Mouse (Mus musculus): Measurements from ENCODE around the gene Gm28043. TPM values are rescaled to one million over a fixed set of nuclear protein-coding genes. Genes with fewer than 3 reads are reported as not detected.
A peak's percentile ranks its signal among the peaks of the same experiment; 100 is the strongest.

The Gm28043 gene
- polyA plus RNA-seq, 1 experiment from 2014 or later, result 2.3 TPM

DNA sequence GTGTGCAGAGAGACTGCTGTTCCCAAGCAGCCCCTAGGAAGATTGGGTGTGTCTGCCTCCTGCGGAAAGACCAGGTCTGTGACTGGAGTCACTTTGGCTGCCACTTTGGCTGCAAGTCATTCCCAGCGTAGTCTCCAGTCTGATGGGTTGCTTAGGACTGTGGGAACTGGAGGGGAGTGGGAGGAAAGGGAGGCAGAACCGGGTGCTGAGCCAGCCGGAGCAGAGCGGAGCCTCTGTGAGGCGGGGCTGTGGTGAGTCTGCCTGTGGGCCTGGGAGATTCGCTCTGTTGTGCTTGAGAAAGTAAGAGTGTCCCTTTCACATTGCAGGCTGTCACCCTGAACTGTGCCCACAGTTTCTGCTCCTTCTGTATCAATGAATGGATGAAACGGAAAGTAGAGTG lies 20.8 kb downstream of the Gm28043 start:
- Histone ChIP-seq H3K27me3 (ENCODE audit: insufficient read depth, poor library complexity, severe bottlenecking) (no peaks in the 10 kb centered on the region), H3K27ac (no peak overlapping the region), H3K4me3 (no peak overlapping the region), H3K36me3 (peaks cover 94% of the 10 kb centered on the region), H3K4me1 (peaks cover 13% of the 10 kb centered on the region), H3K9me3 (no peaks in the 10 kb centered on the region)
- WGBS, result 88% methylated on average over 8 of the region's 8 CpGs
- DNase-seq (ENCODE audit: low spot score), result no peak

DNA sequence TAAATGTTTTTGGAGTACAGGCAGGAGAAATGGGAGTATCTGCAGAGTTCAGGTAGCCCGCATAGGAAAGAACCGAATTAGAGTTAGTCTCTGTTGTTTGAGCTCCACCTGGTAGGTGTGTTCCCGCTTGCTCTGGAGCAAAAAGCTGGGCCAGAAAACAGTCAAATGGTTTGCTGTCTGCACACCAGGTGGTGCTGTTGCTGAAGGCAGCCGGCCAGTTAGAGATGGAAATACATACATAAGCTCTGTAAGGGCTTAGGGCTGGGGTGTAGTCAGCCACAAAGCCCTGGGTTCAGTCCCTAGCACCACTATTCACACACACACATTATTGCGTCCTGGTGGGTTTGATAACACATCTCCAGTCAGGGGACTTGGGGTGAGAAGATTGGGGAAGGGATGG lies 21.4 kb downstream of the Gm28043 start:
- WGBS, result 66% methylated on average over 5 of the region's 5 CpGs
- DNase-seq (ENCODE audit: low spot score), result no peak

DNA sequence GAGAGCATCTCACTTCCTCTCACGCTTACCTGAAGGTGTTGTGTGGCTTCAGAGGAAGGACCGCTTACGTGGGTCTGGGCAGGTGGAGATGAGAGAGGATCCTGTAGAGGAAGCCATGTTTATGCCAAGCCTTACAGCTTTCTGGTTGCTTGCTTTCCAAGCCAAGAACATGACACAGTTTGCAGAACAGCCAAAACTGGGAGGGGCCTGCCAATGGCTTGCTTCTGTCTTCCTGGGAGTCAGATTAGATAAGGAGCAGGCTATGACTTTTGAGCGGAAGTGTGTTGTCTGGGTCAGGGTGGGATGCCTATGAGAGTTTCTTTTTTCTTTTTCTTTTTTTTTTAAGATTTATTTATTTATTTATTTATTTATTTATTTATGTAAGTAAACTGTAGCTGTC lies 22.7 kb downstream of the Gm28043 start:
- H3K27me3 ChIP-seq (ENCODE audit: insufficient read depth, poor library complexity, severe bottlenecking), result no peaks in the 10 kb centered on the region
- 72% methylated on average over 4 of the region's 4 CpGs for WGBS
- no peak for DNase-seq (ENCODE audit: low spot score)
- H3K36me3 ChIP-seq, result peaks cover 95% of the 10 kb centered on the region
- no peaks in the 10 kb centered on the region for H3K9me3 ChIP-seq
- H3K4me3 ChIP-seq, result no peak overlapping the region
- no peak overlapping the region for H3K27ac ChIP-seq
- peaks cover 13% of the 10 kb centered on the region for H3K4me1 ChIP-seq

More for the DNA sequence above, 21.4 kb downstream of the Gm28043 start:
- H3K27ac ChIP-seq, result no peak overlapping the region
- no peaks in the 10 kb centered on the region for H3K27me3 ChIP-seq (ENCODE audit: insufficient read depth, poor library complexity, severe bottlenecking)
- H3K9me3 ChIP-seq, result no peaks in the 10 kb centered on the region
- H3K36me3 ChIP-seq, result peaks cover 94% of the 10 kb centered on the region
- peaks cover 13% of the 10 kb centered on the region for H3K4me1 ChIP-seq
- no peak overlapping the region for H3K4me3 ChIP-seq

DNA sequence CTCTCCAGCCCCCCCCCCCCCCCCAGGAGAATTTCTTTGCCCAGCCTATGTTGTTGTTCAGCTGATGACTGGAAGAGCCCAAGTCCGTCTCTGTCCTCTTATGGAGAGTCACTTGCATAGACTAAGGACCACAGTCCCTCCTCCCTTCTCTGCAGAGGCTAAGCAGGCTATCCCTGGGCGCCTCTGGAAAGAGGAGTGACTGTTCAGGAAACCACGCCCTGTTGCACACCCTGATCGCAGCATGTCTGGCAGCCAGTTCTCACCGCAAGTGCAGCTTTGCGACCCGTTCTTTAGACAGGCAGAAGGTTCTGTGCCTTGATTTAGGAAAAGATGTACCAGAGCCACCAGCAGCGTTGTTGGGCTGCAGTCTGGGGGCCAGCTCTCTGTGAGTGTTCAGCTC lies 23.2 kb downstream of the Gm28043 start:
- H3K4me3 ChIP-seq, result no peak overlapping the region
- no peaks in the 10 kb centered on the region for H3K27me3 ChIP-seq (ENCODE audit: insufficient read depth, poor library complexity, severe bottlenecking)
- H3K9me3 ChIP-seq, result no peaks in the 10 kb centered on the region
- 67% methylated on average over 8 of the region's 8 CpGs for WGBS
- H3K4me1 ChIP-seq, result peaks cover 13% of the 10 kb centered on the region
- no peak overlapping the region for H3K27ac ChIP-seq
- peak; percentile 85 for DNase-seq (ENCODE audit: low spot score)
- peaks cover 94% of the 10 kb centered on the region for H3K36me3 ChIP-seq

DNA sequence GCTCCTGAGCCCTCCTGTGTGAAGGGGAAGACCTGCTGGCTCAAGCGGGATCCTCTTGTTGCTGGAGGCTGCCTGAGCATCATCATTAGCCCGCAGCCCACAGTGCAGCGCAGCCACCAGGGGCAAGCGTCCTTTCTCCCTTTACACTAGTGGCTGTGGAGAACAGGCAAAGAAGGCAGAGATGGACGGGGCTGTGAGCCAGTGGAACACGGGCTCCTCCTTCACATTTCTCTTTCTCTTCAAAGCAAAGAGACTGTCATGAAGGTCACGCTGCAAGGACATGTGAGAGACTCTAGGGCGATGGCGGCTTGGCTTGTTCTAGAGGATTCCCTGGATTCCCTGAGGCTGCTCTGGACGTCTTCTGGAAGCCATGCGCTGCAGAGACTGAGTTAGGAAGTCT lies 26.3 kb downstream of the Gm28043 start:
- H3K4me3 ChIP-seq, result no peak overlapping the region
- DNase-seq (ENCODE audit: low spot score), result no peak
- H3K27me3 ChIP-seq (ENCODE audit: insufficient read depth, poor library complexity, severe bottlenecking), result no peaks in the 10 kb centered on the region
- H3K4me1 ChIP-seq, result peaks cover 18% of the 10 kb centered on the region
- H3K36me3 ChIP-seq, result peaks cover 69% of the 10 kb centered on the region
- WGBS, result 81% methylated on average over 11 of the region's 11 CpGs
- H3K27ac ChIP-seq, result no peak overlapping the region
- H3K9me3 ChIP-seq, result no peaks in the 10 kb centered on the region

DNA sequence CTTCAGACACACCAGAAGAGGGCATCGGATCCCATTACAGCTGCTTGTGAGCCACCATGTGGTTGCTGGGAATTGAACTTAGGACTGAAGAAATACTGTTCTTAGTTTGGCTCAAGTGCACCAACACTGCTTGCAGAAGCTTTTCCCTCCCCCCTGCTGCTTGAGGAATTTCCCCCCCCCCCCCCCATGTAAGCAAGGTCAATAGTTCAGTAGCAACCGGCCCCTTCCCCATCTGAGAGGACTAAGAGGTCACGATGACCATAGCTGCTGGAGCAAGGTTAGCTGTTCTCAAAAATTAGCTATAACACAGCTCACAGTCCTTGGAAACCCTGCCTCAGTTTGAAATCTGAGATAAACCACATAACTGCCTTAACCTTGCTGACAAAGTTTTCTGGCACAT lies 27.5 kb downstream of the Gm28043 start:
- Histone ChIP-seq H3K9me3 (no peaks in the 10 kb centered on the region), H3K4me1 (peaks cover 14% of the 10 kb centered on the region), H3K27me3 (ENCODE audit: insufficient read depth, poor library complexity, severe bottlenecking) (no peaks in the 10 kb centered on the region), H3K27ac (no peak overlapping the region), H3K4me3 (no peak overlapping the region), H3K36me3 (peaks cover 59% of the 10 kb centered on the region)
- no peak for DNase-seq (ENCODE audit: low spot score)
- WGBS, result 62% methylated on average over 3 of the region's 3 CpGs

DNA sequence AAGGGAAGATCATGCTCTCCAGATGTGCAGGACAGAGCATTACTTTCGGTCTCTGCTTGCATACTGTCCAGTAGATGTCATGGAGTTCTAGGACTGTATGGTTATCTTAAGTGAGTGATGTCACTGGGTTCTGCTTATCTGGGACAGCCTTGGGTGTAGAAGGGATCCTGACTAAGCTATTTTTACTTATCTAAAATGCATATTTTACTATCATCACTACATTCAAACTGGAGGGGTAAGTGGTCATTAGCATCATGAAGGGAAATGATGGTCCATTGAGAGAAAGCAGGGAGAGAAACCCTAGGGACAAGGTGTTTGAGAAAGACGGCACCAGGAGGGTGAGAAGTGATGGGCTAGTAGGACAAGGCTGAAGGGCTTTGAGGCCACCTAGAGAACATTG lies 43.6 kb downstream of the Gm28043 start:
- WGBS, result 37% methylated on average over 2 of the region's 2 CpGs
- no peak overlapping the region for H3K4me3 ChIP-seq

DNA sequence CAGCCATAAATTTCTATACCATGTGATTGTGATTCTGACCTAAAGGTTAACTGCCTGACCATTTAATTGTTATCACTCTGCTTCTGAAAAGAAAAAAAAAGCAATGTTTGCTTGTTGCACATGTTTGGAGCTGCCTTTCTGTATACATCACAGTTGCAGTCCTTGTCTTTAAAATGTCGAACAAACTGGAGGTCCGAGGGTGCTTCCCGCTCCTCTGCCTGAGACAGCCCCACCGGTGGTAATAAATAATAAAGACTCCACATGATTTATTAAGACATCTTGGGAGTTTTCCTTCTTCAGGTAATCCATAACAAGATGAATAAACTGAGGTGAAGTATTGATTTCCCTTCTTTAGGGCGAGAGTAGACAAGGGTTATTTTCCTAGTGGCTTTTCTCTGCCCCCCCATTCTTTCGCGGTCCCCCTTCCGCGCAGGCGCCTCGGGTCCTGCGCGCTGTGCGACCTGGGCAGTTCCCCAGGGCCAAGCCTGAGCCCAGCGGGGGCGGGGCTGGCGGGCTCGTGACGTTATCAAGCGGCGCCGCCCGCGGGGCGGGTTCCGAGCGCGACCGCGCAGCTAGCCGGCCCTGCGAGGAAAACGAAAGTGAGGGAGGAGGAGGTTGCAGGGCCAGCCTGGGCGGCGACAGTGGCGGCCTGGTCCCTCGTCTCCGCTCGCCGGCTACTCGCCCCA lies 45.5 kb downstream of the Gm28043 start, which contains the start of gene Cmtr1:
Gene Cmtr1 (plus strand): TSS at position 520 of the 686 bp plus-strand sequence.
- Histone ChIP-seq H3K4me3 (peak within 1 kb of the TSS; percentile 97), H3K27ac (peak within 1 kb of the TSS; percentile 98), H3K27me3 (ENCODE audit: insufficient read depth, poor library complexity, severe bottlenecking) (no peaks in the 10 kb centered on the region), H3K36me3 (peaks cover 20% of the 10 kb centered on the region), H3K9me3 (no peaks in the 10 kb centered on the region), H3K4me1 (peaks cover 23% of the 10 kb centered on the region)
- DNase-seq (ENCODE audit: low spot score), result peak; percentile 97
- under 1% methylated on average over 41 of the region's 41 CpGs for WGBS

More for the DNA sequence above, 43.6 kb downstream of the Gm28043 start:
- no peak for DNase-seq (ENCODE audit: low spot score)
- H3K27ac ChIP-seq, result peak overlapping the region; percentile 60; the same call in 1 of the 2 replicates
- no peaks in the 10 kb centered on the region for H3K27me3 ChIP-seq (ENCODE audit: insufficient read depth, poor library complexity, severe bottlenecking)
- H3K4me1 ChIP-seq, result peaks cover 23% of the 10 kb centered on the region
- no peaks in the 10 kb centered on the region for H3K9me3 ChIP-seq
- peaks cover 3% of the 10 kb centered on the region; the same call in 1 of the 2 replicates for H3K36me3 ChIP-seq

DNA sequence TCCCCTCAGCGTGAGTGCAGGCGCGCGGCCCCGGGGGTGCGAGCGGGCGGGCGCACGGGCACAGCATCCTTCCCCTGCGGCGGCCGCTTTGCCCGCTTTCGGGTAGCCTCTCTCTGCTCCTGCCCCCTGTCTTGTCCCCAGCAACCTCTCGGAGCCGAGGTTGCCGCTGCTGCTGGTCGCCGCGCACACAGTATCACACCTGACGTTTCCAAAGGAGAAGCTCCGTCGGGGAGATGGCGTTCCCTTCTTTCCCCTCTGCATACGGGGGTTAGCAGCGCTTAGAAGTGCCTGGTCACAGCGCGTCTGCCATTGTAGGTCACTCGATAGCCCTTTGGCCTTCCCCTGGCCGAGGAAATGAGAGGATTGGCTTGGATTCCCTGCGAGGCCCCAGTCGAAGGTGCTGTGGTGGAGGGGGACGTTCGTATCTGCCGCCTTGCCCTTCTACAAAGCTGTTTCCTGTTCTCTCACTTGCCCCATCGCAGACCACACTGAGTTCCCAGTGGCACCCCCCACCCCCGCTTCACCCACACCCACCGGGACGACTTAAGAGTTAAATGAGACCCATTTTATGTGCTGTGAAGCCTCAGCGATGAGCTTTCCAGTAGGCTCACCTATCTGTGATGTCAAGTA lies 46.2 kb downstream of the Gm28043 start:
- peak overlapping the region; percentile 97 for H3K4me3 ChIP-seq
- H3K4me1 ChIP-seq, result peaks cover 23% of the 10 kb centered on the region
- H3K27ac ChIP-seq, result peak overlapping the region; percentile 98
- peaks cover 21% of the 10 kb centered on the region for H3K36me3 ChIP-seq
- DNase-seq (ENCODE audit: low spot score), result peak; percentile 84
- no peaks in the 10 kb centered on the region for H3K9me3 ChIP-seq
- no peaks in the 10 kb centered on the region for H3K27me3 ChIP-seq (ENCODE audit: insufficient read depth, poor library complexity, severe bottlenecking)
- WGBS, result under 1% methylated on average over 41 of the region's 41 CpGs

DNA sequence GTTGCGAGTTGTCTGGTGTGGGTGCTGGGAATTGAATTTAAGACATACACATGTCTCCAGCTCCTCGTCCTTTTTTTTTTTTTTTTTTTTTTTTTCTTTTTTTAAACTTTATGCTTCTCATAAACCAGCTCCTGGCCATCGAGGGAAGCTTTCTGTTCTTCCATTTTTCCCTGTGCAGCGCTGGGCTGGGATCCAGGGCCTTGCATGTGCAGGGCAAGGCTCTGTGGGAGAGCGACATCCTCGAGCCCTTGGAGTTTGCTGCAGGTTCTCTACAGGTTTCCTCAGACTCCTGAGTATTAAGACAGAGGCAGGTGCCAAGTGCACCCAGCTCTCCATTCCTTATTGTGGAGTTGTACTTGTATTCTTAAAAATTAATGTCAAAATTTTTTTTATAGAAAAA lies 47.5 kb downstream of the Gm28043 start:
- Histone ChIP-seq H3K4me3 (no peak overlapping the region), H3K9me3 (no peaks in the 10 kb centered on the region), H3K27me3 (ENCODE audit: insufficient read depth, poor library complexity, severe bottlenecking) (no peaks in the 10 kb centered on the region), H3K27ac (no peak overlapping the region), H3K4me1 (peaks cover 23% of the 10 kb centered on the region), H3K36me3 (peaks cover 28% of the 10 kb centered on the region)
- DNase-seq (ENCODE audit: low spot score), result no peak
- WGBS, result 83% methylated on average over 6 of the region's 6 CpGs

DNA sequence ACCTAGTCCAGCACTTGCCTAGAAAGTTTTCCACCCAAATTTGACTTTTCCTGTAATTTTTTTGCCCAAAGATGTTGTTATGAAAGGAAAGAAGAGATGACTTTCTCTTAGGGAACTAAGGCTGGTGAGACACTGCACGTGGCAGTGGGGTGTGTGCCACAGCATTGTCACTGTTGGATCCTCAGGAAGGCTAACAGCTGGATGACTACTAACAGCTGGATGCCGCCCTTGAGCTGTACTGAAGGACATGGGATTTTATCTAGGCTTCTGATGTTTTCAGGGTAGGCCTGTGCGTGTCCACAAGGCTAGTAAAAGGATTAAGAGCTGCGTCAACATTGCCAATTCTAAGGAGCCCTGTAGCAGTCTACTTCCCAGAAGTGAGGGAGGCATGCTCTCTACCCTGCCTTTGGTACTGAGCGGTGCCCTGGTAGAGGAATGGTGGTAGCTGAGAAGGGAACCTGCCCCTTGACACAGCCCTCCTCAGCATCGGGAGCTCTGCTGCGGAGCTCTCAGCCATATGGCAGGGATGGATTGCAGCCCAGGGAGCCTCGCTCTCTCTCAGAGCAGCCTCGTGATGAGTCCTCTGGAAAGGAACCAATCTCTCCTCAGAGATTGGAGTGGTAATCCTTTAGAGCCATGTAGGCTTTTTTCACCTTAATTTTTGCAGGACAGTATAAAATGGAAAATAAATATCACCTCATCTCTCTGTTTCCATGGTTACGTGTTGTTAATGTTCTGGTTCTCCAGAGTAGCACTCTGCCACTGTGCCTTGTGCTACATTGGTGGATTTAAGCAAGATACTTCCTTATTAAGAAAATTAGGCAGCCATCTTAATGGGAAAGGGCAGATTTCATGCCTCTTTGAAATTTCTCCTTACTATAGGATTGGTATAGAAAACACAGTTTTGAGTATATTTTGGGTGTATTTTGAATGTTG lies 53.6 kb downstream of the Gm28043 start:
- Histone ChIP-seq H3K4me3 (no peak overlapping the region), H3K27me3 (ENCODE audit: insufficient read depth, poor library complexity, severe bottlenecking) (no peaks in the 10 kb centered on the region), H3K4me1 (no peaks in the 10 kb centered on the region; the same call in 1 of the 2 replicates), H3K9me3 (no peaks in the 10 kb centered on the region), H3K36me3 (peaks cover 64% of the 10 kb centered on the region), H3K27ac (no peak overlapping the region)
- no peak for DNase-seq (ENCODE audit: low spot score)
- WGBS, result 79% methylated on average over 10 of the region's 10 CpGs

DNA sequence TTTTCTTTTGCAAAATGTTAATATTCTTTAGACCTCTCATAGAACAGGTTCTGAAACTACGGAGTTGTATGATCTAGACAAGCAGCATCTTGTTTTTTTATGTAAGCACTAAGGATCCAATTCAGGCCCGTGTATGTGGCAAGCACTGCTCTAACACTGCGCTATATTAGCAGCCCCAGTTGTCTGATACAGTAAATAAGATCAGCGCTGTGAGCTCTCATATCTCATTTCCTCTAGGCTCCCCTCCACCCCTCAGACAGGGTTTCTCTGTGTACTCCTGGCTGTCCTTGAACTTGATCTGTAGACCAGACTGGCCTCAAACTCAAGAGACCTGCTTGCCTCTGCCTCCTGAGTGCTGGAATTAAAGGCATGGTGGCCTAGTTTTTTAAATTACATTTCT lies 54.4 kb downstream of the Gm28043 start:
- Histone ChIP-seq H3K27me3 (ENCODE audit: insufficient read depth, poor library complexity, severe bottlenecking) (no peaks in the 10 kb centered on the region), H3K27ac (no peak overlapping the region), H3K4me1 (no peaks in the 10 kb centered on the region; the same call in 1 of the 2 replicates), H3K4me3 (no peak overlapping the region), H3K36me3 (peaks cover 64% of the 10 kb centered on the region), H3K9me3 (no peaks in the 10 kb centered on the region)
- WGBS, result 85% methylated on average over 4 of the region's 4 CpGs
- DNase-seq (ENCODE audit: low spot score), result no peak

DNA sequence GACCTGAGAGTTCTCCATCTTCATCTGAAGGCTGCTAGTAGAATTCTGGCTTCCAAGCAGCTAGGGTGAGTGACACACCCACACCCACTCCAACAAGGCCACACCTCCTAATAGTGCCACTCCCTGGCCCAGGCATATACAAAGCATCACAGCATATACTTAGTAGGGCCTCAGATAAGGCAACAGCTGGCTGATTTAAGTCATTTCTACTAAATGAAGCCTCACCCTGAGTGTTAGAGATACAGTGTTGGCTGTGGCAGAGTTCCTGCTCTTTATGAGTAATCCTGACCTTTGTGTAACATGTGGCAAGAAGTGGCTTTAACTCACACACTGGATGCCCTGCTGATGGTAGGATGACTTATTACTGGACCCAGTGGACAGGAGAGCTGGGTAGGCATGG lies 55.3 kb downstream of the Gm28043 start:
- Histone ChIP-seq H3K9me3 (no peaks in the 10 kb centered on the region), H3K27me3 (ENCODE audit: insufficient read depth, poor library complexity, severe bottlenecking) (no peaks in the 10 kb centered on the region), H3K36me3 (peaks cover 64% of the 10 kb centered on the region), H3K4me3 (no peak overlapping the region), H3K27ac (no peak overlapping the region), H3K4me1 (no peaks in the 10 kb centered on the region; the same call in 1 of the 2 replicates)
- no peak for DNase-seq (ENCODE audit: low spot score)

Data from heart, embryonic 10.5 days (tissue).